Mouse (Mus musculus): ENCODE measurements around the gene Sorl1. TPM values are rescaled to one million over a fixed set of nuclear protein-coding genes. Genes with fewer than 3 reads are reported as not detected.

Gene Sorl1
- total RNA-seq, 2 experiments from 2014 or later: 20.2 to 22.2 TPM

DNA sequence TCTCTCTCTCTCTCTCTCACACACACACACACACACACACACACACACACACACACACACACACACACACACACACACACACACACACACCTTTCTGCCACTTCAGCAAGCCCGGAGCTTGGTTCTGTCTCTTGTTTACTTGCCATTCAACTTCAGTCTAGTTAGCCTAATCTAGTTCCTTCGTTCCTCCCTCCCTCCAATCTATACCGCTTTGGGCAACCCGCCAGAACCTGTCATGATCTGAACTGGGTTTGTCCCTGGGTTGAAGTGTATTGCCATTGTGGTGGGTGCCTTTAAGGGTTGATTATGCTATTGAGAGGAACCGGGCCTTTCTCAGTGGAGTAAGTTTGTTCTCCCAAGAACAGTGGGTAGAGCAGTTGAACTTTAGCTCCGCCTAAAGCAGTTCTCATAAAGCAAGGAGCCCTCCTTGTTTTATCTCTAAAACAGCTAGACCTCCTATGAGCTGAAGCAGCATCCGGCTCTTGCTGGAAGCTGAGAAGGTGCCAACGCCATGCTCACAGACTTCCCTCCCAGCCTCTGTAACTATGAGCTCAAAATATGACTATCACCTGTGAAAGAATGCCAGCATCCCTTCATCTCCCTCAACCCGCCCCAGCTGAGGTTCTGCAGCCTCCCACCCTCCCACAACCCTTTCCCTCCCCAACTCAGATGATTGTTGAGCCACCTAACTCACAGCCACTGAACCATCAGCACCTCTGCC is 1.3 kb upstream of the Sorl1 start:
- ATAC-seq (replicated peaks; ENCODE audit: low FRiP score, poor library complexity, severe bottlenecking): no peak

DNA sequence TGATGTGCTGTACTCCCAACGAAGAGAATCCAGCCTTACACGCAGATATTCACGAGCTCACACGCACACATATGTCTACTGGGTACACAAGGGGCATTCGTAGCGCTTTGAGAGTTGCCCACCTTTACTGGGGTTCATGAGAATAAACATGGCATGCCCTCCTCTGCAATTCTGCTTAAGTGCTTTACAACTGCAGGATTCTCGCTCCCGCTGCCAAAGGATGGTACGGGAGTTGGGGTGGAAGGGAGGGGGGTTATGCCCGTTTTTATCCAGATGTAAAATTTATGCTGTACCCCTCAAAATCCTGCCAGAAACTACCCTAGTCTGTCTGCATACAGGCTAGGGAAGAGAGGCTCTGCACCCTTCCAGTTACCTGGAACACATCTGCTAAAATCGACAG is 893 bp downstream of the Sorl1 start:
- no peak for ATAC-seq (replicated peaks; ENCODE audit: low FRiP score, poor library complexity, severe bottlenecking)

DNA sequence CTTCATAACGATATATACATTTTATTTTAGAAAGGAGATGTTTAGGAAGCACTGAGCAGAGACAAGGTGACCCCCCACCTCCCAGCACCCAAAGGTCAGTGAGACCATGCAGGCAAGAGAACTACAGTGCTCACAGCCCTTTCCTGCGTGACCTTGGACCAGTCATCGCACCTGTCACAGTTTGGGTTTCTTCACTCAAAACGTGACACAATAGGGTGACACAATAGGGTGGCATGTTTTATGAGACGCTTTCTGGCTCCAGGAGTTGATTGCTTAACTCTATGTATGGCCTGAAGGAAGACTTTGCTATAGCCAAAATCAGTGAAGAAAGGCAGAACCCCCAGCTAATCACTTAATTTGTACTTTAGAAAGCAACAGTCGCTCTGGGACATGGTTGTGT is 1.7 kb downstream of the Sorl1 start:
- no peak for ATAC-seq (replicated peaks; ENCODE audit: low FRiP score, poor library complexity, severe bottlenecking)

DNA sequence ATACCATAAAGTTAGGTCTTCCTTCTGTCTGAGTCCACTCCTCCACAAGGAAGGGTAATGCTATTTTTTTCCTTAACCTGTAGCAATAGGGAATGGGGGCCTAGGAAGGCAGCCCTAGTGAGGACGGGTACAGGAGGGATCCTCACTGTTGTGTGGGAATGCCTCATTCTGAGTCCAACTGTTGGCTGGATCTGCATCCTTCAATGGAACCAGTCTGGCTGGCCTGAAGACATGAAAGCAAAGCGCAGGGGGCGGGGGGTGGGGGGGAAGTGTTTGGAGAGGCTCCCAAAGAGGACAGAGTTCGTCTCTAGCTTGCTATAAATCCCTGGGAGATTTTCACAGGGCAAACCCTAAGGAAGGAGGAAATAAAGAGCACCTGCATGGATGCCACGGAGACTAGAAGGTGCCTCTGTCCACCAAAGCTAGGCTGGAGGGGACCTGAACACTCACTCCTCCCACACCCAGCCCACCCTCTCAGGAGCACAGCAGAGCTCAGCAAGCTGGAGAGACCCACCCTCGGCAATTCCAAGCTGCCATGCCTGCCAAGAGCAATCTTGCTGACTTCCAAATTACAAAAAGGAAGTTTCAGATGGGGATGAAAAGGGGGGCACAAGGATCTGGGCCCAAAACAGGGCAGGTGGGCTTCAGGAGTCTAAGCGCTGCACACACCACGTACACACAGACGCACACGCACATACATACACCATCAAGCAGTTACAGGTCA is 2.3 kb downstream of the Sorl1 start:
- no peak for ATAC-seq (replicated peaks; ENCODE audit: low FRiP score, poor library complexity, severe bottlenecking)

DNA sequence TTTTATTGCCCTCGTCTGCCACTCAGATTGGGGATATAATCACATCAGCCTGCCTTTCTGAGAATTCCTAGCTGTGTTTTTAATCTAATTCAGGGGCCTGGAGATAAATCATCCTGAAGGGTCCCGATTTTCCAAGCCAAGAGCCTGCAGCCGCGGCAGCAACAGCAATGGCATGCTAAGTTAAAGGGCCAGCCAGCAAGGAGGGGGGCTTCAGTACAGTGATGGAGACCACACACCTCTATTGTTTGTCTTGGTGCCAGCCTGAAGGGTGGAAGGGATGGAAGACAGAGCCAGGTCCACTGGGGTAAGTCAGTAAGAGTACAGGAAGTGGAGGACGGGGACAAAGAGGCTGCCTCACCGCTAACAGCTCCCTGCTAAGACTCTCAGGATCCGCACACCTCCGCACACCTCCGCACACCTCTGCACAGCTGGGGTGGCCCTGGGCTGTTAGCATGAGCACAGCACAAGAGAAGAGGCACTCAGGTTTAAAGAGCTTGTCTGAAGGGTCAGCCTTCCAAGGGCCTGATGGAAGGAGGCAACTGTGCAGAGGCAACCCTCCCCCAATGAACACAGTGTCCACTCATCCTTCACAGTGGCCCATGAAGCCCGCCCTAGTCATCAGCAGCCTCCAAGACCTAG is 7.6 kb downstream of the Sorl1 start:
- ATAC-seq (replicated peaks; ENCODE audit: low FRiP score, poor library complexity, severe bottlenecking): no peak

DNA sequence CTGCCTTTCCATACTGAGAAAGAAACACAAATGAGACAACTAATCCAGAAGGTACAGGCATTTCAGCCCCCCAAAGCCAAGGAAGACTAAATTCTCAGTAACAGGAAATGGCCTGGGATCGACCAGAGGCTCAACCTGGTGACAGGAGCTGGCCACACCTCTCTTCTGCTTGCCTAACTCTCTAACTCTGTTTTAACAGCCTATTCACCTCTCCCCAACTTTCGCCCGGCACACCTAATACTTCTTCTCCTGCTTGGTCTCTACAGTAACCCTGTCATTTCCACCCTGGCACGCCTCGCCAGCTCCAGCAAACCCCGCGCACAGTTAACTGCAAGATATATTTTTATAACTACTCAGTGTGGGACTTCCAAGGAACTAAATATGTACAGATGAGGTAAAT is 9.0 kb downstream of the Sorl1 start:
- ATAC-seq (replicated peaks; ENCODE audit: low FRiP score, poor library complexity, severe bottlenecking): no peak

DNA sequence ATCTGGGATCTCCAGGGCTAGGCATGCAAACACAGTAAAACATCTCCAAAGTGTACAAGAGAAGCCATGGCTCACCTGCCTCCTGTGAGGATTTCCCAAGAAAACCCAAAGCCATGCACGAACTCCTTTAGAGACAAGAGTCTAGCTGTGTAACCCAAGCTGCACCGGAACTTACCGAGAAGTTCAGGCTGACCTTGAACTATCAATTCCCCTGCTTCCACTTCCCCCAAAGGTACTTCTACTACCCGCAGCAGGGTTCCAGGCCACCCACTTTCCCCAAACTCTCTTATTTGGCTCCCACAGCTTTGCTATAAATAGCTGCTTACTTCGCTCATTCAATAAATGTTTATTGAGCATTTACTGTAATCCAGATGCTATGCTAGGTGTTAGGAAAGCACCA is 10.8 kb downstream of the Sorl1 start:
- no peak for ATAC-seq (replicated peaks; ENCODE audit: low FRiP score, poor library complexity, severe bottlenecking)

DNA sequence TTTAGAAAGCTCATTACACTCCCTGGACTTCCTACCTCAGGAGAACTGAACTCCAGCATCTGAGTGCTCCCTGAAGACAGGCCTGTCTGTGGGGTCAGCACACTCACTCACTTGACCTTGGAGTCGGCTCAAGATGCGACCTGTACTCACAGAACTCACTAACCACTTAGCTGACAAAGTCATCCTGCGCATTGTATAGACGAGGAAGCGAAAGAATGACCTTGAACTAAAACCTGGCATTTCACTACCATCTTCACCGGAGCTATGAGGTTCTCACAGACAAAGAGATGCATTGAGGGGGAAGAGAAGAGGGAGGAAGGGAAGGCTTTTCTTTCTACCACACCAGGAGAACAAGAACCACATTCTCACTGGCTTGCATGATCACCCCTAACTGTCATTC is 11.4 kb downstream of the Sorl1 start:
- no peak for ATAC-seq (replicated peaks; ENCODE audit: low FRiP score, poor library complexity, severe bottlenecking)

DNA sequence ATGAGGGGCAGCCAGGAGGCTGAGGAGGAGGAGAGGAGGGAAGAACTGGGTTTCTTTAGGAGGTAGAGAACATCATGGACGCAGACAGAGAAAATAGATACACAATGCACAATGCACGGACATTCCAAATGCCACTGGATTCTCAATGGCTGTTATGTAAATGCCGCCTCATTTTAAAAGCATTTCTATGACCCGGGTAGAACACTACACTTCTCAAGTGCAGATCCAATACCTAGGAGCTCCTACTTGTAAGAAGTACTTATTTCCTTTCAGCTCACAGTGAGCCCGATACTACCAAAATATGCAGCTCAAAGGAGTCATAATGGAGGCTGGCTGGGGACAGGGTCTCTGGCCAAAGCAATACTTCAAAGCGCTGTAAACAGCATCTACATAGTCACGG is 12.8 kb downstream of the Sorl1 start:
- ATAC-seq (replicated peaks; ENCODE audit: low FRiP score, poor library complexity, severe bottlenecking): no peak

DNA sequence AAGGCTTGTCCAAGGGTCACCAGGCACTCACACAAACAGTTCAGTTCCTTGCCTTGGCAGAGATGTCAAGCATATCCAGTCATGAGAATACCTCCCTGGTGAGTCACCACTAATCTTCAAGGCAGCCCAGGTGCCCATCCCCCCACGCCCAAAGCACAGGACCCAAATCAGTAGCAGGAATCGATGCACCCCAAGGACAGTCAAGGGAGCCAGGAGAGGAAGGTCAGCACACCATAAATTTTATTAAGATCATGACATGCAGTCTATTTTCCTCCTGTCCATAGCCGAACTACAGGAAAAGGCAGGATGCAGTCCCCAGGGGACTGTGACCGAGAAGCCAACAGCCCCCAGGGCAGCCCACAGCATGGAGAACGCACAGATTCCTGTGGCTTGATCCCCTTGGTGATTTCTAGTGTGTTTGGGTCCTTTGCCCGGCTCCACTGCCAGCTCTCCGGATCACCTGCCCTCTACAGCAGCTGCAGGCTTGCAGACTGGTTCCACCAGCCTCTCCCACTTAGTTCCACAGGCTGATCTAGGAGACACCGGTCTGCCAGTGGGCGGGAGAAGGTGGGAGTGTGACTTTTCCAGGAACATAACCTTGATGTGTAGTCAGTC is 14.2 kb downstream of the Sorl1 start:
- no peak for ATAC-seq (replicated peaks; ENCODE audit: low FRiP score, poor library complexity, severe bottlenecking)

DNA sequence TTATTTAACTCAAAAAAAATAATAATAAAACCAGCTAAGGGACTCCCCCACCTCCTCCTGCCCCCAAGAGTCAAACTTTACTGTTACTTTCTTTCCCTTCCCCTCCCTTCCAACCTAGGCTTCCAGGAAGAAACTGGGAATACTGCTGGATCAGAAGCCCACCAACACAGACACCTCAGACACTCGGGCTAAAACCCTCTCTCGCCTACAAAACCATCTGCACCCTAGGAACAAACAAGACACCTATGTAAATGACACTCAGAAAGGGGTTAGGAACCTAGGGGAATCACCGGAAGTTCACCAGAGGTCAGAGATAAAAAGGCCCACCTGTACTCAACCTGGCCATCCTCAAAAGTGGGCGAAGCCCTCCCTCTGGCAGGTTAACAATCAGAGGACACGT is 15.0 kb downstream of the Sorl1 start:
- no peak for ATAC-seq (replicated peaks; ENCODE audit: low FRiP score, poor library complexity, severe bottlenecking)

DNA sequence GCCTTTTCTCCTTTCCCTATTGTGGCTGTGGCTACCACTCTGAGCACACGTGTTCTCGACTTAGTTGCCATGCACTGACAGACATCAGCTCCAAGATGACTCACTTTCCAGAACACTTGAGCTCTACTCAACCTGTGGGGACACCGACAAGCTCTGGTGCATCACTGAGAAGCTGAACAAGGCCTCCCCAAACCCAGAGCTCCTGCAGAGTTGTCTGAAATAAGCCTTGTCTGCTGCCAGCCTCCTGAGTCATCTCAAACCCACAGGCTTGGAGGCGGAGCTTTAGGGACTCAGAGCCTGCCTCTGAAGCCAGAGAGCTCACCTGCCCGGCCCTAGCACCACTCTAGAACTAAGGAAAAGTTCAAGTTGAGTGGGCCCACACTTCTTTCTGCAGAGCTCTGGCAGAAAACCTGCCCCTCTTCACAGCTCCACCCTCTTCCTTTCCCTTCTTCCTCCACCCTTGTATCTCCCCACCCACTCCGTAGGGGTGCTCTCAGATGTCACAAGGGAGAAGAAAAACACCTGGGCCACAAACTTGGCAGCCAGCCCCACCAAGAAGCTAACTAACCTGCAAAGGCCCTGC is 15.6 kb downstream of the Sorl1 start:
- no peak for ATAC-seq (replicated peaks; ENCODE audit: low FRiP score, poor library complexity, severe bottlenecking)

DNA sequence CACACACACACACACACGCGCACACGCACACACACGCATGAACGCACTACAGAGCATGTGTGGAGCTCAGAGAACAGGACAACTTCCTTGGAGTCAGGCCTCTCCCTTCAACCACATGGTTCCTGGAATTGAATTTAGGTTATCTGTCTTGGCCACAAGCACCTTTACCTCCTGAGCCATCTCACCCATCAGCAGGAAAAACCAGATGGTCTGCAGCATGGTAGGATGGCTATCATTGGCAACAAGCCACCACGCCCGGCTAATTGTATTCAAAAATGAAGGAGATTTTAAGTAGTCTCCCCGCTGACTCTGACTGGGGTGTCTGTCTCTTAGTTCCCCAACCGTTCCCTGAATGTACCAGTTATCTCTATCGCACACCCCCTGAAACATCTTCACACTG is 17.0 kb downstream of the Sorl1 start:
- ATAC-seq (replicated peaks; ENCODE audit: low FRiP score, poor library complexity, severe bottlenecking): no peak

DNA sequence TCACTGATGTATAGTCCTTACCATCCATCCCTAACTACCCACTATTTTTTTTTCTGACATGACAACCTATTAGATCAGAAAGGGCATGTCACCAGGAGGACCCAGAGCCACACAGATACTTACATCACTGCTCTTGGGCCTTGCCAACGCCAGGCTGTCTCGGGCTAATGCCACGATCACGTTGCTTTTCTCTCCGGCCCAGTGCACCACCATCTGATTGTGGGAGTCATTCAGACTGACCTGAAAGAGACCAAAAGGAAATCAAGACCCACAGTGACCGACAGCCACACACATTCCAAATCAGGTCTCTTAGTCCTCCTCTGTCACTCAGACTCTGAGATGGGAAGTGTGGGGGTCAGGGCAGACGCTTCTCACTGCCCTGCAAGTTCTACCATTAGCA is 17.8 kb downstream of the Sorl1 start:
- no peak for ATAC-seq (replicated peaks; ENCODE audit: low FRiP score, poor library complexity, severe bottlenecking)

DNA sequence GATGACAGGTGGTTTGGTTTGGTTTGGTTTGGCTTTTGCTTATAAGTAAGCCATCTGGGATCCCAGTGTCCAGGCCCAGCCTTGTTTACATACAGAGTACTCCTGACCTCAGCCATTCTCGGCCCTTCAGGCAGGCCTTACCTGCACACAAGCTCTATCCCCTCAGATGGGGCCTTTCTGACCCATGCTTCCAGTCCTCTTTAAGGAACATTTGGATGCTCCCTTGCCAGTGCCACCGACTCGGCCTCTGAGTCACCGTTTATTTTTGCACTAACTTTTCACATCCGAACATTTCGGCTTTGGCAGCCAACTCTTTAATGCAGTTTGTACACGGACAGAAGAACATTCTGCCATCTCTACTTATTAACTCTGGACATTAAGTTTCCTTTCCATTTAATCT is 20.6 kb downstream of the Sorl1 start:
- no peak for ATAC-seq (replicated peaks; ENCODE audit: low FRiP score, poor library complexity, severe bottlenecking)

DNA sequence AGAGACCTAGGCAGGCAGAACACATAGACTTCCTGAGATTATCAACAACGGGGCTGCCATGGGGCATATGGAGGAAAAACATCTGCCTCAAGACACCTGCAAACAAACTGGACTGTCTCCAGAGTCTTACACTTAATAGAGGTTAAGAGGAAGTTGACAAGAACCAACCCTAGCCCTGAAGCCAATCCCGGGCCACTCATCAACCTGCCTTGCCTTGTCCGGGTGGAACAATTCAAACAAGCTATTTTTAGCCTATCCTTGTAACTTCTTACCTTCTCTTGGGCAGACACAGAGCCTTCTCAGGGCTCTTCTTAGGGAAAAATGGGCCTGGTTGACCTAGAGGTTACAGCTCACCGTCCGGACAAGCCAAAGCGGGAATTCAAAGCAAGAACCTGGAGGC is 22.1 kb downstream of the Sorl1 start:
- no peak for ATAC-seq (replicated peaks; ENCODE audit: low FRiP score, poor library complexity, severe bottlenecking)

DNA sequence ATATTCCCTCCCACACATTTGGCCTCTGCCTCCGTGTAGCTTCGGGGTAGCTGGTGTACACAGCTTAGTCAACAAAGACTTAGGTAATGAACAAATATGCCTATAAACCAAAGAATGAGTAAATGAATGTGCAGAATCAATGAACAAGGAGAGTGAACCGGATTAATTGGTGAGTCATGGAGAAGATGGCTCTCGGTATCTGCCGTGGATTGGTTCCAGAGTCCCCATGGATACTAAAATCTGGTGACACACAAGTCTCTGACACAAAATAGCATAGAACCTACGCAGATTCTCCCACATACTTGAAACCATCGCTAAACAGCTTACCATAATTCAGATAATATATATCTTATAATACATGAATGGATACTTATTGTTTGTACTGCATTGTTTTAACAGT is 22.8 kb downstream of the Sorl1 start:
- ATAC-seq (replicated peaks; ENCODE audit: low FRiP score, poor library complexity, severe bottlenecking): no peak

DNA sequence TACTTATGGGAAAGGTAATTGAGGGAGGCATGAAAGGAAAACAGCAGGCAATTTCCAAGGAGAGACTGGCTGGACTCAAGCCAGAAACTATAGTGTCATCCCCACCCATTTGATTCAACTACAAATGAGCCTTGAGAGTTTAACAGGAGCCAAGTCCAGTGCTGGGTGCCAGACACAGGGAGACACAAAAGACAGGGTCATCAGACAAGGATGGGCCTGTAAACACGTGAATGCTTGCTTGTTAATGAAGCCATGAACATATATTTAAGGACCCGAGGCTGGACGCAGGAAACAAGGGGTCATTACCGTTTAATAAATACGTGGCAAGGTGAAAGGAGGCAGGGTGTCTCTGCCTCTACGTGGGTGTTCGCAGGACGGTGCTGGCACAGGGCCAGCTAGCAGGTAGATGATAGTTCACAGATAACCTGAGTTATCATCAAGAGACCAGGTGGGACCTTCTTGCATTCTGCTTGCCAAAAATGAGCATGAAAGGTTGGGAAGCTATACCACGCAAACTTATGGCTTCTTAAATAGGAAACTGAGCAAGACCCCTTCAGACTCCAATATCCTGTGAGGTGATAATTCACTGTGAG is 23.4 kb downstream of the Sorl1 start:
- ATAC-seq (replicated peaks; ENCODE audit: low FRiP score, poor library complexity, severe bottlenecking): no peak

DNA sequence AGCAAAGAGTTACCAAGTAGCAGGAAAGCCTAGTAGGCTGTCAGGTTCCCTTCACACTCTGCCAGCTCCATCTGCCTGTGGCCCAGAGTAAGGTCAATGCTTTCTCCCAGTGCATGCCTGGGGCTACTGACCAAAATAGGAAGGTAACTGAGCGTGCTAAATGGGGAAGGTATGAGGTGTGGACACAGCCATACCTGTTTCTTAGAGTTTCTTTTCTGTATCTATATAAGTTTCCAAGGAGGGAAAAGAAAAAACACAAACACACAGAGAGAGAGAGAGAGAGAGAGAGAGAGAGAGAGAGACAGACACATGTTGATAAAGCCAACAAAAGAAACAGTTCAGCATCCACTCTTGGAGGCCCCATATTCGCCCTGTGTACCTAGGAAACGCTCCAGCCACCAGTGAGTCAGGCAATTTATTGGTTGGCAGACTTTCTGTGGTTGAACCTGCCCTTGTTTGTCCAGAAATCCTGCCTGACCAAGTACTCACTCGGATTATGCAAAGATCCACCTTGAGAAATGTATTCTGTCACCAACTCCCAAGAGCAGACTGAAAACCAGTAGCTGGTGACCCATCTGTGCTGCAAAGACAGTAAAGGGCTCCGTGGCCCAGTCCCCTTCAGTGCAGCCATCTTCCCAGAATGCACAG is 25.5 kb downstream of the Sorl1 start:
- ATAC-seq (replicated peaks; ENCODE audit: low FRiP score, poor library complexity, severe bottlenecking): no peak

Measured in erythroblast, adult 5-6 weeks (primary cell).